Mouse (Mus musculus) heart, postnatal 14 days (tissue): ENCODE data around the gene Tmpo. TPM values are rescaled to one million over a fixed set of nuclear protein-coding genes. Genes with fewer than 3 reads are reported as not detected.

Source experiments
- DNase-seq, 2 experiments: peaks; one replicate each; pipeline ENCODE4 v3.0.0; 2021 to 2022
- intact Hi-C: fragments of 180-260 bp; cut with DNase I; formaldehyde crosslinking; loops from one replicate; pipeline ENCODE4 v1.15.1; 2025
- long read RNA-seq, 2 experiments: library from polyadenylated mRNA; stranded (forward); transcript quantifications; one replicate each; pipeline ENCODE4 v2.0.0; 2021
- total RNA-seq, 2 experiments: library from RNA; stranded (reverse); gene quantifications; 2 replicates each; pipeline ENCODE4 v1.2.3; 2021

Tmpo gene
- total RNA-seq = 10 to 100 TPM; 54.4 to 60.4 TPM
- long read RNA-seq, experiment 1, transcript Tmpo-201 (4 exons, 3,772 nt) = minor isoform, 13 of 98 reads
- long read RNA-seq, experiment 1, transcript Tmpo-202 (9 exons, 3,533 nt) = major isoform, 40 of 98 reads
- long read RNA-seq, experiment 1, transcript Tmpo-204 (7 exons, 1,953 nt) = minor isoform, 14 of 98 reads
- long read RNA-seq, experiment 1, transcript Tmpo-205 (6 exons, 1,842 nt) = minor isoform, 13 of 98 reads
- long read RNA-seq, experiment 1, partial matches to known transcripts = 2 of 98 reads
- long read RNA-seq, experiment 1, other reads (novel, unspliced or antisense) = 6 of 98 reads
- long read RNA-seq, experiment 2, transcript Tmpo-201 (4 exons, 3,772 nt) = minor isoform, 17 of 71 reads
- long read RNA-seq, experiment 2, transcript Tmpo-205 (6 exons, 1,842 nt) = minor isoform, 10 of 71 reads
- long read RNA-seq, experiment 2, transcript Tmpo-202 (9 exons, 3,533 nt) = major isoform, 26 of 71 reads
- long read RNA-seq, experiment 2, transcript Tmpo-204 (7 exons, 1,953 nt) = minor isoform, 8 of 71 reads
- long read RNA-seq, experiment 2, partial matches to known transcripts = 1 of 71 reads
- long read RNA-seq, experiment 2, other reads (novel, unspliced or antisense) = 5 of 71 reads

GRCm38 (mm10) chr10:91180761-91181460 is at the start of gene Tmpo:
Tmpo (minus strand) TSS chr10:91181315.
- intact Hi-C loops = loop anchor here (1.0 kb wide), 1 partner anchor 9 kb away; no protein-coding TSS in a partner anchor

GRCm38 (mm10) chr10:91230400-91230799 is 49.3 kb upstream of the Tmpo start:
- intact Hi-C loops = no loop called here

More at GRCm38 (mm10) chr10:91180761-91181460, at the start of gene Tmpo:
- no peak for DNase-seq

GRCm38 (mm10) chr10:91229518-91229961 is 48.4 kb upstream of the Tmpo start:
- peak in 1 of 2 experiments; percentile 22 for DNase-seq
- intact Hi-C loops = no loop called here

More at GRCm38 (mm10) chr10:91230400-91230799, 49.3 kb upstream of the Tmpo start:
- DNase-seq = peak; percentile 46 to 48

- no peak for DNase-seq
- intact Hi-C loops = no loop called here
Observed at GRCm38 (mm10) chr10:91228924-91229517, 47.9 kb upstream of the Tmpo start.

GRCm38 (mm10) chr10:91227034-91227433 is 45.9 kb upstream of the Tmpo start:
- no peak for DNase-seq
- intact Hi-C loops = no loop called here

- no peak for DNase-seq
- intact Hi-C loops = no loop called here
Observed at GRCm38 (mm10) chr10:91222398-91223236, 41.5 kb upstream of the Tmpo start.

- DNase-seq = no peak
- intact Hi-C loops = no loop called here
Observed at GRCm38 (mm10) chr10:91208899-91209667, 28.0 kb upstream of the Tmpo start.

- DNase-seq = peak; percentile 46 to 55
- intact Hi-C loops = no loop called here
Observed at GRCm38 (mm10) chr10:91208461-91208860, 27.3 kb upstream of the Tmpo start.

GRCm38 (mm10) chr10:91207275-91207674 is 26.2 kb upstream of the Tmpo start:
- no peak for DNase-seq
- intact Hi-C loops = no loop called here

- DNase-seq = no peak
- intact Hi-C loops = no loop called here
Observed at GRCm38 (mm10) chr10:91205632-91206031, 24.5 kb upstream of the Tmpo start.

GRCm38 (mm10) chr10:91200581-91200980 is 19.5 kb upstream of the Tmpo start:
- DNase-seq = no peak
- intact Hi-C loops = no loop called here

- intact Hi-C loops = no loop called here
Observed at GRCm38 (mm10) chr10:91199238-91199780, 18.2 kb upstream of the Tmpo start.

GRCm38 (mm10) chr10:91197704-91198103 is 16.6 kb upstream of the Tmpo start:
- intact Hi-C loops = no loop called here

More at GRCm38 (mm10) chr10:91199238-91199780, 18.2 kb upstream of the Tmpo start:
- no peak for DNase-seq

GRCm38 (mm10) chr10:91196778-91197177 is 15.7 kb upstream of the Tmpo start:
- intact Hi-C loops = no loop called here
- DNase-seq = no peak

More at GRCm38 (mm10) chr10:91197704-91198103, 16.6 kb upstream of the Tmpo start:
- DNase-seq = no peak

GRCm38 (mm10) chr10:91195680-91196079 is 14.6 kb upstream of the Tmpo start:
- no peak for DNase-seq
- intact Hi-C loops = no loop called here

GRCm38 (mm10) chr10:91195091-91195490 is 14.0 kb upstream of the Tmpo start:
- intact Hi-C loops = no loop called here
- no peak for DNase-seq

- DNase-seq = no peak
- intact Hi-C loops = loop anchor here (5.0 kb wide), 1 partner anchor 35 kb away; no protein-coding TSS in a partner anchor
Observed at GRCm38 (mm10) chr10:91191851-91192250, 10.7 kb upstream of the Tmpo start.

GRCm38 (mm10) chr10:91189476-91189875 is 8.4 kb upstream of the Tmpo start:
- DNase-seq = no peak
- intact Hi-C loops = loop anchor here (2.0 kb wide), 1 partner anchor 47 kb away; no protein-coding TSS in a partner anchor
